Mouse (Mus musculus): ENCODE results near the gene Olfr742. TPM values are rescaled to one million over a fixed set of nuclear protein-coding genes. Genes with fewer than 3 reads are reported as not detected.

The Olfr742 gene
- not detected for polyA plus RNA-seq (2017; shearing (Covaris generic))

GRCm38 (mm10) chr14:50503300-50503699 lies at the start of gene Olfr742:
Gene Olfr742, plus strand, starts transcription at chr14:50503600.

GRCm38 (mm10) chr14:50472438-50472837 lies 31.0 kb upstream of the Olfr742 start, which contains the start of gene Olfr741:
Gene Olfr741, plus strand, starts transcription at chr14:50472738.

GRCm38 (mm10) chr14:50521539-50521938 lies 18.1 kb downstream of the Olfr742 start, which contains the start of gene Olfr743:
Gene Olfr743, plus strand, starts transcription at chr14:50521839.

Other genes with a start within 250 kb of the Olfr742 start
- not detected for gene Olfr732, start 219.4 kb upstream of the Olfr742 start, polyA plus RNA-seq (2017; shearing (Covaris generic))
- not detected for gene Olfr733, start 202.1 kb upstream of the Olfr742 start, polyA plus RNA-seq (2017; shearing (Covaris generic))
- gene Olfr734, start 176.8 kb upstream of the Olfr742 start, polyA plus RNA-seq (2017; shearing (Covaris generic)): not detected
- gene Olfr735, start 154.7 kb upstream of the Olfr742 start, polyA plus RNA-seq (2017; shearing (Covaris generic)): not detected
- not detected for gene Tlr11, start 145.7 kb upstream of the Olfr742 start, polyA plus RNA-seq (2017; shearing (Covaris generic))
- not detected for gene Olfr736, start 122.4 kb upstream of the Olfr742 start, polyA plus RNA-seq (2017; shearing (Covaris generic))
- not detected for gene Olfr738, start 96.0 kb upstream of the Olfr742 start, polyA plus RNA-seq (2017; shearing (Covaris generic))
- gene Olfr739, start 85.0 kb upstream of the Olfr742 start, polyA plus RNA-seq (2017; shearing (Covaris generic)): not detected
- gene Olfr740, start 58.1 kb upstream of the Olfr742 start, polyA plus RNA-seq (2017; shearing (Covaris generic)): not detected
- not detected for gene Olfr741, start 30.9 kb upstream of the Olfr742 start, polyA plus RNA-seq (2017; shearing (Covaris generic))
- not detected for gene Olfr743, start 18.2 kb downstream of the Olfr742 start, polyA plus RNA-seq (2017; shearing (Covaris generic))
- gene Olfr744, start 111.3 kb downstream of the Olfr742 start, polyA plus RNA-seq (2017; shearing (Covaris generic)): not detected
- not detected for gene Olfr745, start 135.8 kb downstream of the Olfr742 start, polyA plus RNA-seq (2017; shearing (Covaris generic))
- not detected for gene Olfr746, start 143.5 kb downstream of the Olfr742 start, polyA plus RNA-seq (2017; shearing (Covaris generic))
- gene Olfr747, start 189.6 kb downstream of the Olfr742 start, polyA plus RNA-seq (2017; shearing (Covaris generic)): not detected
- gene Olfr748, start 203.8 kb downstream of the Olfr742 start, polyA plus RNA-seq (2017; shearing (Covaris generic)): not detected
- gene Olfr749, start 241.5 kb downstream of the Olfr742 start, polyA plus RNA-seq (2017; shearing (Covaris generic)): not detected